Mouse (Mus musculus): Measurements from ENCODE around the gene Cryga. TPM values are rescaled to one million over a fixed set of nuclear protein-coding genes. Genes with fewer than 3 reads are reported as not detected.
A peak's percentile ranks its signal among the peaks of the same experiment; 100 is the strongest.

The Cryga gene
- 0.35 TPM in 1 of 2 replicates, not detected in the other for polyA plus RNA-seq (2015; fragmentation: Nextera tagmentation; extraction: Ambion mirVana)

DNA sequence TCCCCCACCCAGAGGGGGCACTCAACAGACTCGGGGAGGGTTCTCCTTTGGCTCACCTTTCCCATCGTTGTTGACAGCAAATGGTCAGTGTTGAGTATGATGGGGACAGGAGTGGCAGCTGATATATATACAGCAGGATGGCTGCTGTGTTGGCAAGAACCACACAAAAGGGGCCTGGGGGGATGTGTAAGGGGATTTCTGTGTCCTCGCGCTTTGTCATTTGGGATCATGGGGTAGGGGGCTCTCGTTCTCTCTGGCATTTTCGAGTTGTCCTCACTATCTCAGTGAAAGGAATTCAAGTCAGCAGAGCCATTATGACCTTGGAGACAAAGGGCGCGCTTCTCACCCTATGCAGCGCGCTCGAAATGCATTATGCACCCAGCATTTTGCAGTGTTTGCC is at the start of gene Cryga:
Gene Cryga (minus strand): TSS at position 101 of the 400 bp plus-strand sequence.
- Histone ChIP-seq H3K4me2 (no peak within 1 kb of the TSS), H3K4me3 (replicated peaks) (no peak within 1 kb of the TSS), H3K36me3 (no peaks in the 10 kb centered on the region), H3K9ac (replicated peaks) (no peak within 1 kb of the TSS), H3K9me3 (replicated peaks) (no peaks in the 10 kb centered on the region), H3K4me1 (no peaks in the 10 kb centered on the region), H3K27me3 (replicated peaks) (no peaks in the 10 kb centered on the region), H3K27ac (replicated peaks) (no peak within 1 kb of the TSS)
- no peak for ATAC-seq (ENCODE audit: low FRiP score)
- WGBS = 88% methylated on average over 11 of the region's 11 CpGs

DNA sequence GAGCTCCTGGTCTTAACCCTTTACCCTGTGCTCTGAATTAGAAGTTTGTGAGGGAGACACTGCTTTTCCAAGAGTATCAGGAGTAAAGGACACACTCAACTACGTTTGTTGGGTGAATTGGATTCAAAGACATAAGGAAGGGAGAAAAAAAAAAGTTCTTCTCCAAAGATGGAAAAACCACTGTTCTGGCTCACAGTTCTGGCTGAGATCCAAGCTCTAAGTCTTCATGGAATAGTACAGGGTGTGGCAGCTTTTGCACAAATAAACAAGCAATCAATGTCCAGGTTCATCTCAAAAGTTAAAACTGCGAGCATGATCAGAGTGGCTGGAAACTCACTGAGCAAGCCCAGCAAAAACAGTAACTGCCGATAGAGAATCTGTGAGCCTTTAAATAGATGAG is 44.8 kb upstream of the Cryga start:
- H3K9me3 ChIP-seq (replicated peaks) = no peaks in the 10 kb centered on the region
- H3K27ac ChIP-seq (replicated peaks) = no peak overlapping the region
- H3K4me3 ChIP-seq (replicated peaks) = no peak overlapping the region
- no peaks in the 10 kb centered on the region for H3K27me3 ChIP-seq (replicated peaks)
- no peak overlapping the region for H3K9ac ChIP-seq (replicated peaks)
- WGBS = 85% methylated on average over 3 of the region's 3 CpGs
- H3K36me3 ChIP-seq = no peaks in the 10 kb centered on the region
- ATAC-seq (ENCODE audit: low FRiP score) = no peak
- no peaks in the 10 kb centered on the region for H3K4me1 ChIP-seq
- H3K4me2 ChIP-seq = no peak overlapping the region

DNA sequence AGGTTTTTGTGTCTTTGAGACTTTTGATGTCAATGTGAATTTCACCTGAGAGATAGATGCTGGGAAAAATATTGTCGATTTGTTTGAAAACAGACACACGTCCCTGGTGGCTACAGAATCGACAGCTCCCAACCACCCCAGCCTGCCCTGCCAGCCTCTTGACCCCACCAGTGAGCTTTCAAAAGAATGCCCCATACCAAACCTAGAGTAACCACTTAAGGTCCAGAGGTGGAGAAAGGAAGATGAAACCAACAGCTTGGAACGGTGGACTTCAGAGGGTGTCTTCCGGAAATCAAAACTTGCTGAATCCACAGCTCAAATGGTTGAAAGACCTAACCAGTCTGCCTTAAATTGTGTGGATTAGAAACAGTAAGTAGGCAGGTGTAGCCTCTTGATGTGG is 44.2 kb upstream of the Cryga start:
- no peak overlapping the region for H3K4me2 ChIP-seq
- H3K27ac ChIP-seq (replicated peaks) = no peak overlapping the region
- H3K9me3 ChIP-seq (replicated peaks) = no peaks in the 10 kb centered on the region
- H3K36me3 ChIP-seq = no peaks in the 10 kb centered on the region
- H3K4me3 ChIP-seq (replicated peaks) = no peak overlapping the region
- 93% methylated on average over 5 of the region's 5 CpGs for WGBS
- no peak for ATAC-seq (ENCODE audit: low FRiP score)
- H3K9ac ChIP-seq (replicated peaks) = no peak overlapping the region
- H3K27me3 ChIP-seq (replicated peaks) = no peaks in the 10 kb centered on the region
- no peaks in the 10 kb centered on the region for H3K4me1 ChIP-seq

DNA sequence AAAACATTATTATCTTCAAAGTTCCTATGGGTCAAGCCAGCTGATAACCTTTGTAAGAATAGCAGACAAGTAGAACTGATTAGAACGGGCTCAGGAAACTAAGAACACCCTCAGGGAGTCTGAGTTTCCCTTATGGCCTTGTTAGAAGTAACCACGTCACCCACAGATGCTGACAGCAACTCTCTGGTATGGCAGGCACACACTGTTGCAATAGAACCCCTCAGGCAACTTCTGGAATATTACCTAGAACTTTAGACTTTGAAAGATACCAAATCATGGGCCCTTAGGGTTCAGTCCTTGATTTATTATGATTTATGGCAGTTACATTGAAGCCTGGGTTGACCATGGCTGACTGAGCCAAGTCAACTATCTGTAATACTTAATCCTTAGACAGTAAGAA is 43.4 kb upstream of the Cryga start:
- Histone ChIP-seq H3K27ac (replicated peaks) (no peak overlapping the region), H3K4me3 (replicated peaks) (no peak overlapping the region), H3K4me2 (no peak overlapping the region), H3K9ac (replicated peaks) (no peak overlapping the region), H3K9me3 (replicated peaks) (no peaks in the 10 kb centered on the region), H3K36me3 (no peaks in the 10 kb centered on the region), H3K27me3 (replicated peaks) (no peaks in the 10 kb centered on the region), H3K4me1 (no peaks in the 10 kb centered on the region)
- no peak for ATAC-seq (ENCODE audit: low FRiP score)
- WGBS = 71% methylated on average over 2 of the region's 2 CpGs

DNA sequence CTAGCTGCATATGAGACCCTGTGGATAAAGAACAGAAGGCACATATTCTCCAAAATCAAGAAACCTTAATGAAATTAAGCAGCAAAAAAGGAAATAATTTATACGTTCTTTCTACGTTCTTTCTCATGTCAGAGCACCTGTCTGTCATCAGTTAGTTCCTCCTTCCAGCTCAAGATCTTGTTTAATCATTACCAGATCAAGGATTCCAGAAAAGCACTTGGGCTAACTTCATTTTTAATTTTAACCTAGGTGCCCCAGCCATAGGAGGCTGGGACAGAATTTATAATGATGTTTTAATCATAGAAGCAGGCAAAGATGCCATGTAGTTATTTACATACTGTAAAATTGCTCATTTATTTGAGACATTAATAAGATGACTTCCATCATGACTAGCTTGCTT is 41.6 kb upstream of the Cryga start:
- Histone ChIP-seq H3K27ac (replicated peaks) (no peak overlapping the region), H3K27me3 (replicated peaks) (no peaks in the 10 kb centered on the region), H3K4me2 (no peak overlapping the region), H3K9me3 (replicated peaks) (no peaks in the 10 kb centered on the region), H3K9ac (replicated peaks) (no peak overlapping the region), H3K4me3 (replicated peaks) (no peak overlapping the region), H3K36me3 (no peaks in the 10 kb centered on the region), H3K4me1 (no peaks in the 10 kb centered on the region)
- WGBS = 91% methylated on average over 2 of the region's 2 CpGs
- no peak for ATAC-seq (ENCODE audit: low FRiP score)

DNA sequence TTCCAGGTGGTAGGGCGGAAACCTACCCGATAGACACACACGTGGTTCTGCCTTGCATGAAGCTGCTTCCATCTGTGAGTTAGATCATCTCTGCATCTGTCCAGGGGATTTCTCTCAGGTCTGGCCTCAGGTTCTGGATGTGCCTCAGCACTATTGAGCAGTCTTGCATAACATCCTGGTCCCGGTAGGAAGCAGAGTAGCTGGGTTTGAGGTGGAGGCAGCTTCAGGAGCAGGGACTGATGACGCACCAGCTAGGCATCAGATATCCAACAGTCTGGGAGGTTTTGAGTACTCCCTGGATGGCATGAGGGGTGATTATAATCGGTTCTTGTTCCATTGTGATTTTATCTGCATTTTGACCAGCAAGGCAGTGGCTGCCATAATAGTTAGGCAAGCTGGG is 34.4 kb upstream of the Cryga start:
- no peak overlapping the region for H3K9ac ChIP-seq (replicated peaks)
- no peaks in the 10 kb centered on the region for H3K36me3 ChIP-seq
- no peak overlapping the region for H3K27ac ChIP-seq (replicated peaks)
- H3K4me3 ChIP-seq (replicated peaks) = no peak overlapping the region
- H3K27me3 ChIP-seq (replicated peaks) = no peaks in the 10 kb centered on the region
- 84% methylated on average over 6 of the region's 6 CpGs for WGBS
- no peaks in the 10 kb centered on the region for H3K4me1 ChIP-seq
- H3K9me3 ChIP-seq (replicated peaks) = no peaks in the 10 kb centered on the region
- no peak for ATAC-seq (ENCODE audit: low FRiP score)
- no peak overlapping the region for H3K4me2 ChIP-seq

DNA sequence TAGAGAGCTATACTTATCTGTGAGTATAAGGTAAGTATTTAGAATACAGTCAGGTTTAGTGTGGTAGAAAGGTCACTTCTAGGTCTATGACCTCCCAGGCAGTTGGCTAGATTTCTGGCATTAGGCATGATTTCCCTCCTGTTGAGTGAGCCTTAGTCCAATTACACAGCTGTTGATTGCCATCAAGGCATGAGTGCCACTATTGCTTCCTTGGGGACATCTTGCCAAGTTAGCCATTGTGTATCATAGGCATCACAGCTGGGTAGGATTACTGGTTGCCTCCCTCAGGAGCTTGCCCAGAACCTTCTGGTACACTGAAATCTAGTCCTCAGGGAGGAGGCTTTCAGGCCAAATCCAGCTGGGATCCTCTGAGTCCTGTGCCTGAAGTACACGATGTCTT is 29.7 kb upstream of the Cryga start:
- Histone ChIP-seq H3K27ac (replicated peaks) (no peak overlapping the region), H3K9me3 (replicated peaks) (no peaks in the 10 kb centered on the region), H3K9ac (replicated peaks) (no peak overlapping the region), H3K4me2 (no peak overlapping the region), H3K36me3 (no peaks in the 10 kb centered on the region), H3K4me1 (no peaks in the 10 kb centered on the region), H3K4me3 (replicated peaks) (no peak overlapping the region), H3K27me3 (replicated peaks) (no peaks in the 10 kb centered on the region)
- 89% methylated on average over 1 of the region's 1 CpGs for WGBS
- no peak for ATAC-seq (ENCODE audit: low FRiP score)

DNA sequence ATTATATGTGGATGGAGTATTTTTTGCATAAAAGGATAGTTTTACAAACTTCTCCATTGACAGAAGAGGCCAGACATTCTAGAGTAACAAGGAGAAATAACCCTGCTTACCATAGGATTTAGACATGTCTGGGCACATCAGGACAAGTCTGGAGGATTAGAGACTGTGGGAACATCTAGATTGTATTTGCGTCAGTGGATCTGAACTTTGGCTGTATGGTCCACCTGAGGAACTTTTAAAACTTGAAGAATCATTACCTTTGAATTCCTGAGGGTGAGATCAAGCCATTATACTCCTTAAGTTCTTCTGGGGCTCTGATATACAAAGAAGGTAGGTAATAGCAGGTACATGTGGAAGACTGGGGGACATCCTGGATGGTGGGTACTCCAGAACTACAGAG is 28.5 kb upstream of the Cryga start:
- no peak for ATAC-seq (ENCODE audit: low FRiP score)
- H3K9ac ChIP-seq (replicated peaks) = no peak overlapping the region
- H3K4me1 ChIP-seq = no peaks in the 10 kb centered on the region
- WGBS = 93% methylated on average over 1 of the region's 1 CpGs
- H3K27me3 ChIP-seq (replicated peaks) = no peaks in the 10 kb centered on the region
- H3K27ac ChIP-seq (replicated peaks) = no peak overlapping the region
- no peak overlapping the region for H3K4me2 ChIP-seq
- H3K9me3 ChIP-seq (replicated peaks) = no peaks in the 10 kb centered on the region
- no peak overlapping the region for H3K4me3 ChIP-seq (replicated peaks)
- no peaks in the 10 kb centered on the region for H3K36me3 ChIP-seq

DNA sequence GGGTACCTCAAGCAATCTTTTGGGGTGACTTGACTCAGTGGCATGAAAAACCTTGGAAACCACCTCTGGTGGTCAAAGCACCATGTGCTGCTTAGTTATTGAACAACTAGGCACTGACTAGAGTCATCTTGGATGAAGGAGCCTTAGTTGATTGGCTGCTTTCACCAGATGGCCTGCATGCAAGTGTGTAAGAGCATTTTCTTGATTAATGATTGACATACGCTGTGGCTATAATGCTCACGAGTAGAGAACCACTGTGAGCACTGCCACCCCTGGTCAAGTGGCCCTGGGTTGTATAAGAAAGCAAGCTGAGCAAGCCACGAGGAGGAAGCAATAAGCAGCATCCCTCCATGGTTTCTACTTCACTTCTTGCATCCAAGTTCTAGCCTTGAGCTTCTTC is 27.1 kb upstream of the Cryga start:
- H3K36me3 ChIP-seq = no peaks in the 10 kb centered on the region
- H3K4me2 ChIP-seq = no peak overlapping the region
- no peaks in the 10 kb centered on the region for H3K4me1 ChIP-seq
- H3K9me3 ChIP-seq (replicated peaks) = no peaks in the 10 kb centered on the region
- WGBS = 81% methylated on average over 3 of the region's 3 CpGs
- no peak overlapping the region for H3K9ac ChIP-seq (replicated peaks)
- no peaks in the 10 kb centered on the region for H3K27me3 ChIP-seq (replicated peaks)
- no peak overlapping the region for H3K27ac ChIP-seq (replicated peaks)
- H3K4me3 ChIP-seq (replicated peaks) = no peak overlapping the region
- ATAC-seq (ENCODE audit: low FRiP score) = no peak

DNA sequence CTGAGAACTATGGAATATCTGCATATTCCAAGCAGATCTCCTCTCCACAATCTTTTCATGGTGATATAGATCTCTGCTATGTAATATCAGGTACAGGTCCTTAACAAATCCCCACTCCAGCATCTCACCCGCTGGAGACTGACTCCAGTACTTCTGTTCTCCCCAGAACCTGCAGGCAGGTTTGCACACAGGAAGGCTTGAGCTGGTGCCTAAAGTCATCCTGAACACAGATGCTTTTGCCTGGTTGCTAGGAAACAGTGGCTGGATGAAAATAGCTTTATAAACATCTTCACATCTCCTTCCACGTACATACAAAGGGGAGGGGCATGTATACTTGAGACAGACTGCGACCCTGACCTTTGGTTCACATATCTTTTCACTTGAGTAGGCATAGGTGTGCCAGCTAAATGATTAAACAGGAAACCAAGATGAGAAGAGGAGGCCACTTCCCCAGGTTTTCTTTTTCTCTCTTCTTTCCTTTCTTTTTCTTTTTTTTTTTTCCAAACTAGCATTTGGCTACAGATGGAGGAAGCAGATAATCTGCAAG is 26.5 kb upstream of the Cryga start:
- Histone ChIP-seq H3K27ac (replicated peaks) (no peak overlapping the region), H3K4me1 (no peaks in the 10 kb centered on the region), H3K9me3 (replicated peaks) (no peaks in the 10 kb centered on the region), H3K4me3 (replicated peaks) (no peak overlapping the region), H3K27me3 (replicated peaks) (no peaks in the 10 kb centered on the region), H3K9ac (replicated peaks) (no peak overlapping the region), H3K4me2 (no peak overlapping the region), H3K36me3 (no peaks in the 10 kb centered on the region)
- no peak for ATAC-seq (ENCODE audit: low FRiP score)
- 83% methylated on average over 3 of the region's 3 CpGs for WGBS

DNA sequence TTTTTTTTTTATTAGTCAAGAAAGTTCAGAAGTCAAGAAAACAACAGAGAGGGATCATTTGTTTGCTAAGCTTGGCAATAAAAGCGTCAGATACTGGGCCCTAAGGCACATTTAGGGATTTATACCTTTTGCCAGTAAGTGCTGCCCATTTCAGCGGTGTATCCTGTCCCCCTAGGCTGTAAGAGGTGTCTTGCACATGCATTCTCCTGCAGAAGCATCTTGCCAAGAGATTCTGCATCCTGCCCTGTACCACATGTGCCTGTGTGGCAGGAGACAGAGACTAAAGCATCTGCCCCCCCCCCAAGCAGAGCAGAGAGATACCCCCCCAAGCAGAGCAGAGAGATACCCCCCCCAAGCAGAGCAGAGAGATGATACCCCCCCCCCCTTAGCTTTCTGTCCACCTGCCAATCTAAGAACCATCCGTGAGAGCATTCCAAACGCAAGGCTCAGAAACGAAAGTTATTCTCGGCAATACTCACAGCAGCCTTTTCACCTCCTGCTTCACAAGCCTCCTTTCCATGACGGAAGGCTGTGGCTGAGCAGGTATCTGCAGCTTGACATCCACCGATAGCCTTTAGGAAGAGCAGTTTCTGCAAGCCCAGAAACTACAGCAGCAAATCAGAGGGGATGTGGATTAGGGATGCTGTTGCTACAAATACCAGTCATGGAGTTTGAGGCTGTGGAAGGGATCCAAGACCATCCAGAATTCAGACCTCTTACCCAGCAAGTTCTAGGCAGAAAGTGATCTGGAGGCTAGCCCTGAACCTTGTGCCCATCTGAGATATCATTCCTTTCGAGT is 19.6 kb upstream of the Cryga start, which contains the start of gene D630023F18Rik:
Gene D630023F18Rik (minus strand): TSS at position 641 of the 799 bp plus-strand sequence.
- H3K27me3 ChIP-seq (replicated peaks) = no peaks in the 10 kb centered on the region
- peak within 1 kb of the TSS; percentile 51 for H3K4me2 ChIP-seq
- peak within 1 kb of the TSS; percentile 37 for H3K4me3 ChIP-seq (replicated peaks)
- 0 out of 2 replicates have a peak, but pooled peaks cover 2% of the 10 kb centered on the region for H3K4me1 ChIP-seq
- ATAC-seq (ENCODE audit: low FRiP score) = no peak; the same call in 1 of the 2 replicates
- WGBS = 23% methylated on average over 9 of the region's 9 CpGs
- no peak within 1 kb of the TSS for H3K27ac ChIP-seq (replicated peaks)
- H3K36me3 ChIP-seq = no peaks in the 10 kb centered on the region
- 0 out of 2 replicates have a peak within 1 kb of the TSS, but pooled peaks have one; percentile 28 for H3K9ac ChIP-seq (replicated peaks)
- H3K9me3 ChIP-seq (replicated peaks) = no peaks in the 10 kb centered on the region

DNA sequence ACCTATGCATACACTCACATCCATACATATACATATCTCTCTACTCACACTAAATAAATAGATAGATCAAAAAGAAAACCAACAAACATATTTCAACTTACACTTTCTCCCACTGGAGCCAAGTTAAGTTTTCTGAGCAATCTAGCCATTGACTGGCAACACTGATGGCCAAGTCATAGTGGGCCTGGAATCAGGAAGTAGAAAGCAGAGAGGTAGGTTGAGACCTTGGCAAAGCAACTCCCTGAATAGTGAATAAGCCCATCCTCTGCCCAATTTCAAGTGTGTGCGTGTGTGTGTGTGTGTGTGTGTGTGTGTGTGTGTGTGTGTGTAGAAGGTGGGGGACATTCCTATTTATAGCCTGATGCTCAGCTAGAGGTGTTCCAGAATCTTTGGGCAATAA is 16.3 kb upstream of the Cryga start, which contains the start of gene Gm28845:
Gene Gm28845 (minus strand): TSS at position 121 of the 400 bp plus-strand sequence.
- WGBS = 76% methylated on average over 1 of the region's 1 CpGs
- Histone ChIP-seq H3K27me3 (replicated peaks) (no peaks in the 10 kb centered on the region), H3K4me1 (0 out of 2 replicates have a peak, but pooled peaks cover 2% of the 10 kb centered on the region), H3K36me3 (no peaks in the 10 kb centered on the region), H3K4me3 (replicated peaks) (no peak within 1 kb of the TSS), H3K27ac (replicated peaks) (no peak within 1 kb of the TSS), H3K9ac (replicated peaks) (no peak within 1 kb of the TSS), H3K4me2 (no peak within 1 kb of the TSS), H3K9me3 (replicated peaks) (no peaks in the 10 kb centered on the region)
- ATAC-seq (ENCODE audit: low FRiP score) = no peak

Measured in neural tube, embryonic 15.5 days (tissue).